Mouse (Mus musculus) embryonic facial prominence, embryonic 12.5 days (tissue): ENCODE results near the gene Cpne6. TPM values are rescaled to one million over a fixed set of nuclear protein-coding genes. Genes with fewer than 3 reads are reported as not detected.
A peak's percentile ranks its signal among the peaks of the same experiment; 100 is the strongest.

Experiments used
- ATAC-seq: fragments of 200-750 bp; cut with Nextera tagmentation; 2 replicates; pipeline ENCODE4 v1.8.0; 2017; ENCODE audit not compliant: insufficient number of reproducible peaks, insufficient read depth, low FRiP score, low TSS enrichment
- H3K27ac ChIP-seq: fragments of 300-500 bp; sonication (generic); 2 replicates; pipeline ENCODE4 v1.5.1; 2016; ENCODE audit warnings: mild to moderate bottlenecking
- H3K27me3 ChIP-seq: fragments of 300-500 bp; sonication (generic); 2 replicates; pipeline ENCODE4 v1.6.1; 2016; ENCODE audit warnings: mild to moderate bottlenecking, moderate library complexity
- H3K36me3 ChIP-seq: fragments of 300-500 bp; sonication (generic); 2 replicates; pipeline ENCODE4 v1.6.1; 2016; ENCODE audit warnings: mild to moderate bottlenecking
- H3K4me1 ChIP-seq: fragments of 300-500 bp; sonication (generic); 2 replicates; pipeline ENCODE4 v1.6.1; 2016
- H3K4me2 ChIP-seq: fragments of 300-500 bp; sonication (generic); replicated peaks from 2 replicates; pipeline ENCODE4 v1.6.1; 2016; ENCODE audit warnings: mild to moderate bottlenecking, moderate library complexity
- H3K4me3 ChIP-seq: fragments of 300-500 bp; sonication (generic); 2 replicates; pipeline ENCODE4 v1.5.1; 2016; ENCODE audit warnings: mild to moderate bottlenecking
- H3K9ac ChIP-seq: fragments of 300-500 bp; sonication (generic); 2 replicates; pipeline ENCODE4 v1.6.1; 2016; ENCODE audit warnings: mild to moderate bottlenecking, moderate library complexity
- H3K9me3 ChIP-seq: fragments of 300-500 bp; sonication (generic); 2 replicates; pipeline ENCODE4 v1.6.1; 2016; ENCODE audit warnings: mild to moderate bottlenecking, moderate library complexity
- WGBS: fragments of 180-500 bp; shearing (Covaris S2); methylation state at CpG from one replicate; pipeline ENCODE4 v1.1.7; 2016; 5-methylcytosine and 5-hydroxymethylcytosine counted together
- polyA plus RNA-seq: library from polyadenylated mRNA; unstranded; fragments of >200 nt; fragmentation: Nextera tagmentation; extraction: Ambion mirVana; gene quantifications from 2 replicates; pipeline ENCODE4 v1.2.1, GENCODE M21; 2016

The Cpne6 gene
- polyA plus RNA-seq, 1 experiment from 2014 or later = 0.90 TPM

DNA sequence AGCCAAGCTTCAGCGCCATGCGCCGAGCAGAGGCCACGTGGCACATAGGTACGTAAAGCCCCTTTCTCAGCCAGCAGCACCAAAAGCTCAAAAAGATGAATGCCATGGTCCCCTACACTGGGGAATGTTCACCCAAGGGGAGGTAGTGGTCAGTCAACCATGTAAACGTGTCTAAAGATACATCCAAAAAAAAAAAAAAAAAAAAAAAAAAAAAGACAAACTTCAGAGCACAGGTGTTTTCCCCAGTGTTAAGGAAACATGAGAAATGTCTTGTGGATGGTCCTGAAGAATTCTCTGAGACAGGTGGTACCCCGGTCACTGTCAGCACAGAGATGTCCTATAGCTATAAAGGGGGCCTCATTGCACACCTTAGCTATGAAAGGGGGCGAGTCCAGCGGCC is 4.6 kb upstream of the Cpne6 start:
- Histone ChIP-seq H3K4me3 (no peak overlapping the region), H3K27ac (no peak overlapping the region), H3K9ac (no peak overlapping the region), H3K4me1 (peaks cover 4% of the 10 kb centered on the region; the same call in 1 of the 2 replicates), H3K4me2 (no peak overlapping the region), H3K9me3 (no peaks in the 10 kb centered on the region), H3K36me3 (peaks cover 6% of the 10 kb centered on the region; the same call in 1 of the 2 replicates), H3K27me3 (peaks cover 6% of the 10 kb centered on the region; the same call in 1 of the 2 replicates)
- no peak for ATAC-seq
- WGBS = 86% methylated on average over 9 of the region's 9 CpGs

DNA sequence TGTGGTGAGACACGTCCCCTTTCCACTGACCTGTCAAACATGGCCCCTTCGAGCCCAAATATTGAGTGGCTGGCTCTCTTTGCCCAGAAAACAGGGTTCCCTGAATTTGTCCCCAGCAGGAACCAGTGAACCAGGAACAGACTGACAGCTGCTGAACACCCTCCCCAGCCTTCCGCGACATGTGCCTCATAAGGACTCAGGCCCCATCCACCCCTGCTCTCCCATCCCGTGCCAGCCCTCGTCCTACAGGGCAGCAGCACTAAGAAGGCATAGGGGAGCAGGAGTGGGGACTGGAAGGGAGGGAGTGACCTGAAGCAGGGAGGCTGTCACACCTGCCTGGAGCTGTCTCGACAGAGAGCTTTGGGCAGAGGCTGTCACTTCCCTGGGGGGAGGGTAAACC is 2.4 kb upstream of the Cpne6 start:
- WGBS = 50% methylated on average over 7 of the region's 7 CpGs
- no peaks in the 10 kb centered on the region for H3K9me3 ChIP-seq

DNA sequence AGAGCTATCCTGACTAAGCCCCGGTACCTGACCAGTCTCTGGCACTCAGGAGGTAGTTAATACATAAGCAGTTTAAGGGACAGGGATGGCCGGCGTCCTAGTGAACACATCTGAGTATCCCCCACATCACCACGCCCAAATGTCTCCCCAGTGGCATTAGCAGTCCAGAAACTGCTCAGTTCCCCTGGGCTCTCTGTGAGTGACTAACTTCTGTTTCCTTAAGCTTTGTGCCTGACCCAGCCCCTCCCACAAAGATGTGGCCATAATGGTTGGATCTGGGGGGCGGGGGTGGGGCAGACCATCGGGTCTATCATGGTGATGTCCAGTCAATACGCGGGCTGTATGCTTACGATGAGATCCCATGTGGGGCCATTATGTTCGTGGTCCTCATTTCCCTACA is 705 bp upstream of the Cpne6 start:
- Histone ChIP-seq H3K4me2 (no peak overlapping the region), H3K27ac (no peak overlapping the region), H3K36me3 (no peaks in the 10 kb centered on the region), H3K9me3 (no peaks in the 10 kb centered on the region), H3K4me3 (no peak overlapping the region), H3K4me1 (peaks cover 4% of the 10 kb centered on the region; the same call in 1 of the 2 replicates), H3K27me3 (peaks cover 20% of the 10 kb centered on the region), H3K9ac (no peak overlapping the region)
- ATAC-seq = no peak
- WGBS = 86% methylated on average over 10 of the region's 10 CpGs

More for the DNA sequence above, 2.4 kb upstream of the Cpne6 start:
- Histone ChIP-seq H3K27ac (no peak overlapping the region), H3K27me3 (peaks cover 20% of the 10 kb centered on the region), H3K4me3 (no peak overlapping the region), H3K36me3 (no peaks in the 10 kb centered on the region), H3K4me1 (peaks cover 4% of the 10 kb centered on the region; the same call in 1 of the 2 replicates), H3K9ac (no peak overlapping the region), H3K4me2 (no peak overlapping the region)
- ATAC-seq = no peak

DNA sequence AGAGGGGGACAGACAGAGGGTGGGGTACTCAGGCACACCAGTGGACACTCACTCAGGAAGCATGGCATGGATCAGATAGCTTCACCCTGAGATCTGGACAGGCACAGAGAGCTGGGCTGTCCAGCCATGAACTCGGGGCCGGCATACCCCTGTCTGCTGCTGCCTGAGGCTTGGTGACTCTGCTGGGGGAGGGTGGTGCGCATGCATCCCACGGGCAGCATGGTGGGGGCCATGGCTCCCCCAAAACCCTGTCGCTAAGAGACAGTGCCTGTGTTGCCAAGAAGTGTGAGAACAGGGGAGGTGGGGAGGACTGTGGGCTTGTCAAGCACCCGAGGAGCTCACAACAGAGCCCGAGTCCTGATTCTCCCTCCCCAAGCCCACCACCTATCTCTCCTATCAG is 792 bp downstream of the Cpne6 start:
- Histone ChIP-seq H3K4me2 (no peak overlapping the region), H3K27me3 (peaks cover 20% of the 10 kb centered on the region), H3K4me1 (peaks cover 4% of the 10 kb centered on the region; the same call in 1 of the 2 replicates), H3K36me3 (no peaks in the 10 kb centered on the region), H3K9me3 (no peaks in the 10 kb centered on the region), H3K27ac (no peak overlapping the region), H3K9ac (no peak overlapping the region), H3K4me3 (no peak overlapping the region)
- 60% methylated on average over 7 of the region's 7 CpGs for WGBS
- 0 out of 2 replicates have a peak, but pooled peaks have one; percentile 38 for ATAC-seq

DNA sequence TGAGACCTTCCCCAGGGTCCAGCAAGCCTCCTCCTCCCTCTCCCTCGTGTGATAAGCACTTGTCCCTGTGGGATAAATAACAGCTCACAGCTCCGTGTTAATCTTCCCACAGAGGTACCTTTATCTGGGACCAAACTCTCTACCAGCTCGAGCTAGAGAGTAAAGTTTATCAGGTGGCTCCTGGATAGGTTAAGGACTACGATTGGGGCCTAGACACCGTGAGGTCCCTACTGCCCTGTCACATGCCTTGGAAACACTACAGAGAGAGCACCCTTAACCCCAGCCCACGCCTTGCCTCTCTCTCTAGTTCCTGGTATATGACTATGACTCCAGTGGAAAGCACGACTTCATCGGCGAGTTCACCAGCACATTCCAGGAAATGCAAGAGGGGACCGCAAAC is 3.7 kb downstream of the Cpne6 start:
- H3K27me3 ChIP-seq = peaks cover 23% of the 10 kb centered on the region
- no peak overlapping the region for H3K4me3 ChIP-seq
- WGBS = 64% methylated on average over 10 of the region's 10 CpGs
- no peaks in the 10 kb centered on the region for H3K9me3 ChIP-seq
- no peak overlapping the region for H3K4me2 ChIP-seq
- no peaks in the 10 kb centered on the region for H3K36me3 ChIP-seq
- peaks cover 4% of the 10 kb centered on the region; the same call in 1 of the 2 replicates for H3K4me1 ChIP-seq
- ATAC-seq = no peak
- H3K27ac ChIP-seq = no peak overlapping the region
- no peak overlapping the region for H3K9ac ChIP-seq

DNA sequence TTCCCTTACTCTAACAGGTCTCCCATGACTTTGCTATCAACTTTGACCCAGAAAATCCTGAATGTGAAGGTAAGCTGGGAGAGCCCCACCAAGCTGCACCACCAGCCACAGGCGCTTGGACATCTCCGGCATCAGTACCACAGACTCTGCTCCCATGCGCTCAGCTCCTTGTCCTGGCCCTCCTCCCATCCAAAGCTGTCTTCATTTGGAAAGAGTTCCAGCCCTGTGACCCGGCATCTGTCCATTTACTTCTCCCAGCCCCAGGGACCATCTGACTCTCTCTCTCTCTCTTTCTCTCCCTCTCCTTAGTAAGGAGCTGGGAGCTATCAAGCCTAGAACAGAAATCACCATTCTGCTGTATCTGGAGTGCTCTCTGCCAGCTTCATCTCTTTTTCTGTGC is 5.6 kb downstream of the Cpne6 start:
- Histone ChIP-seq H3K27ac (no peak overlapping the region), H3K9ac (no peak overlapping the region), H3K27me3 (peaks cover 35% of the 10 kb centered on the region), H3K4me3 (no peak overlapping the region), H3K4me1 (peaks cover 1% of the 10 kb centered on the region; the same call in 1 of the 2 replicates), H3K36me3 (no peaks in the 10 kb centered on the region), H3K4me2 (no peak overlapping the region), H3K9me3 (no peaks in the 10 kb centered on the region)
- WGBS = 80% methylated on average over 4 of the region's 4 CpGs
- ATAC-seq = no peak

DNA sequence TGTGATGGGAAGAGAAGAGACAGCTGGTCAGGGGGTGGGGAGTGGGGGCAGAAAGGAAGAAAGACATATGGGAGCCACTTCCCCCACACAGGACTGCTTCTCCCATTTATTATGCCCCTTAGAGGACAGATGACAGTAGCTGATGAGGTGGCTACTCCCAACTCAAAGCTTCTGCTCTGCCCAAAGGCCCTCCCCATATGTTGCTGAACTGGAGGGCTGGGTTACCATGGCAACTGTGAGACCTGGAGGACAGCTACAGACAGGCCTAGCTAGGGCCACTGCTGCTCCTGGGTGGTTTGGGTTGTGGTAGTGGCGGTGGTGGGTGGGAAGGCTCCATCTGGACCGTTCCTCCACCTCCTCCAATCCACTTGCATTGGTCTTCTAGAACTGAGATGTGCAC is 8.7 kb downstream of the Cpne6 start:
- ATAC-seq = no peak
- H3K4me3 ChIP-seq = no peak overlapping the region
- H3K4me1 ChIP-seq = peaks cover 5% of the 10 kb centered on the region; the same call in 1 of the 2 replicates
- H3K9me3 ChIP-seq = no peaks in the 10 kb centered on the region
- WGBS = 50% methylated on average over 2 of the region's 2 CpGs
- no peak overlapping the region for H3K9ac ChIP-seq
- no peak overlapping the region for H3K27ac ChIP-seq
- no peaks in the 10 kb centered on the region for H3K36me3 ChIP-seq
- H3K27me3 ChIP-seq = peaks cover 46% of the 10 kb centered on the region
- no peak overlapping the region for H3K4me2 ChIP-seq

DNA sequence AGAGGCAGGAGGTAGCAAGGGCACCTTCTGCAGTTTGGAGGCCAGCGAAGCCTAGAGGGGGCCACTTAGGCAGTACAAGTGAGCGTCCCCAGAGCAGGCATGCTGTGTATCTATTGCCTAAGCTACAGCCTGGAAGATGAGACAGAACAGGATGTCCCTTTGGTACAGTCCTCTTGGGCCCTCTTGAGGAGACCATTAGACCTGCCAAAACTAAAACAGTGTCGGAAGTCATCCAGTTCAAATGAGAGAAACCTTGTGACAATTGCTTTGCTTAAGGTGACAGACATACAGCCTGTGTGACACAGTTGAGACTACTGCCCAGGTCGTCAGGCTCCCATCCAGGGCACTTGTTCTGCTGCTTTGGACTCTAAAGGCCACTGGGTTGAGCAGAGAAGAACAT is 9.4 kb downstream of the Cpne6 start:
- no peak for ATAC-seq
- no peak overlapping the region for H3K4me2 ChIP-seq
- no peak overlapping the region for H3K27ac ChIP-seq
- WGBS = 58% methylated on average over 4 of the region's 4 CpGs
- no peaks in the 10 kb centered on the region for H3K36me3 ChIP-seq
- H3K9ac ChIP-seq = no peak overlapping the region
- no peak overlapping the region for H3K4me3 ChIP-seq
- peaks cover 46% of the 10 kb centered on the region for H3K27me3 ChIP-seq
- no peaks in the 10 kb centered on the region for H3K9me3 ChIP-seq
- H3K4me1 ChIP-seq = peaks cover 5% of the 10 kb centered on the region; the same call in 1 of the 2 replicates

DNA sequence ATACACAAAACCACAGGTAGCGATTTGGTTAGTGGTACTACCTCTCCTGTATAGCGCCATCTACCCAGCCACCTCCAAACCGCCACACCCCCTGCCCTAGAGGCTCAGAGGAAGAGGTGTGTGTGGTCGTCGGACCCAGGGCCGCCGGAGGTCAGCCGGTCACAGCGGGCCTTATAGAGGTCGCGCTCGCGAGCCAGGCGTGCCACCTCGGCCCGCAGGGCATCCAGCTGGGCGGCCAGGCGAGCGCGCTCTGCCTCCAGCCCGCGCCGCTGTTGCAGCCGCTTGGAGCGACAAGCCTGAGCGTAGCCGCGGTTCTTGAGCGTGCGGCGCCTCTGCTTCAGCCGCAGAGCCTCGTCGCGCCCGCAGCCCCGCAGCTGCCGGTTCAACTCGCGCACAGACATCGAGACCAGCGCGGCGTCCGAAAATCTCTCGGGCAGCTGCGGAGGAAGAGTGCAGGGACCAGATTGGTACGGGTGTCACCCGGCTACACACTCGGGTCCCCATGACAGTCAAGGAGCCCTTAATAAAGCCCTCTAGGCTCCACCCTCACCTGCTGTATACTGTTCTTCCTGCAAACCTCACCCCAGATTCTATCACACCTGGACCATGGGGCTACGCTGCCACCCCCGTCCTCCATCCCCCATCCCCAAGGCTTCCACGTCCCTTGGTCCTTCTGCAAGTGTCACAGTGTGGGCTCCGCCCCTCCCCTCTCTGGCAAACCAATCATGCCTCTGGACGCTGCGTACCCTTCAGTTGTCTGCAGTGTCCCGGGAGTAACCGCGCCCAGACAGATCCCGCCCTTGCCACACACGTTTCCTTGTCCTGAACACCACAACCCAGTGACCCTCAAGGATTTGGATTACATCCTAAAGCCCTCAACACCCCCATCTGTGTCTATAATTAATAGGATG is 10.5 kb downstream of the Cpne6 start:
- Histone ChIP-seq H3K27me3 (peaks cover 46% of the 10 kb centered on the region), H3K27ac (no peak overlapping the region)
- no peak for ATAC-seq

DNA sequence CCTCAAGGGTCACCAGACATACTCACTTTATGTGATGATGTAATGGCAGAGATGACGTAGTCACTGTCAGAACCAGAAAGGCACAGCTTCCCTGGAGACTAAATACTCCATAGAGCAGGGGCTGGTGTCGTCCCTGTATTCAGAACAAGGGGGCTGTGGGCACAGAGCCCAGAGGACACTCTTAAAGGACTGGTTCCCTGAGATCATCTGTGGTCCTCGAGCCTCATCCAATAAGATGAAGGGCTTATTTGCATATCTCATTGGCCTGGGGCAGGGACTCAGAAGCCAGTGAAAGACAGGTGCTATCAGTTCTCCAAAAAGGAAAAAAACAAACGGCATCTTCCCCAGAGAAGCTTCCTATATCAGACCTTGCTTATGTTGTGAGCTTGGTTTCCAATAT is 13.8 kb downstream of the Cpne6 start:
- H3K36me3 ChIP-seq = no peaks in the 10 kb centered on the region
- H3K27ac ChIP-seq = no peak overlapping the region
- peaks cover 5% of the 10 kb centered on the region; the same call in 1 of the 2 replicates for H3K4me1 ChIP-seq
- no peaks in the 10 kb centered on the region for H3K9me3 ChIP-seq
- H3K9ac ChIP-seq = no peak overlapping the region
- WGBS = 62% methylated on average over 4 of the region's 4 CpGs
- no peak overlapping the region for H3K4me3 ChIP-seq
- H3K4me2 ChIP-seq = no peak overlapping the region
- ATAC-seq = no peak
- peaks cover 41% of the 10 kb centered on the region for H3K27me3 ChIP-seq

More for the DNA sequence above, 10.5 kb downstream of the Cpne6 start:
- Histone ChIP-seq H3K9me3 (no peaks in the 10 kb centered on the region), H3K4me1 (peaks cover 5% of the 10 kb centered on the region; the same call in 1 of the 2 replicates), H3K4me2 (peak overlapping the region; percentile 93), H3K9ac (peak overlapping the region; percentile 53), H3K4me3 (peak overlapping the region; percentile 44), H3K36me3 (no peaks in the 10 kb centered on the region)
- under 1% methylated on average over 61 of the region's 61 CpGs for WGBS

DNA sequence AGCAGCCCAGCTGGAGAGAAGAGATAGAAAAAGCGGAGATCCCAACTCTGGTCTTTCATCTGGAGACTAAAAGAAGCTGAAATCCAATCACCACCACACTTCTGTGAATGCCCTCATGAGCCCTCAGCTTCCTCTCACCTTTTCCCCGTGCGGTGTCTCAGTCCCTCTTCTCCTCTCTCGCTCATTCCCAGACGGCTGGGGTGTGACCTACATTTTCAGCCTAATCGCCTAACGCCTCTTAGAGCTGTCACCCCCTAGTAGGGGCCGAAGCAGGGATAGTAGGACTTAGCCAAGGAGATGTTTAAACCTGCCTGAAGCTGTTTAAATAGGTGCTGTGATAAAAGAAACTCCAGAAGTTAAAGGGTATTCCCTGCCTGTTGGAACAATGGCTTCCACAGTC is 14.5 kb downstream of the Cpne6 start, which contains the start of gene Nrl:
TSS of gene Nrl (minus strand) at position 197 of the 400 bp plus-strand sequence.
- 41% methylated on average over 8 of the region's 8 CpGs for WGBS
- H3K4me3 ChIP-seq = no peak within 1 kb of the TSS
- no peaks in the 10 kb centered on the region for H3K9me3 ChIP-seq
- ATAC-seq = no peak
- H3K4me2 ChIP-seq = no peak within 1 kb of the TSS
- no peaks in the 10 kb centered on the region for H3K36me3 ChIP-seq
- peaks cover 37% of the 10 kb centered on the region for H3K27me3 ChIP-seq
- H3K9ac ChIP-seq = no peak within 1 kb of the TSS
- peaks cover 5% of the 10 kb centered on the region; the same call in 1 of the 2 replicates for H3K4me1 ChIP-seq
- H3K27ac ChIP-seq = no peak within 1 kb of the TSS

DNA sequence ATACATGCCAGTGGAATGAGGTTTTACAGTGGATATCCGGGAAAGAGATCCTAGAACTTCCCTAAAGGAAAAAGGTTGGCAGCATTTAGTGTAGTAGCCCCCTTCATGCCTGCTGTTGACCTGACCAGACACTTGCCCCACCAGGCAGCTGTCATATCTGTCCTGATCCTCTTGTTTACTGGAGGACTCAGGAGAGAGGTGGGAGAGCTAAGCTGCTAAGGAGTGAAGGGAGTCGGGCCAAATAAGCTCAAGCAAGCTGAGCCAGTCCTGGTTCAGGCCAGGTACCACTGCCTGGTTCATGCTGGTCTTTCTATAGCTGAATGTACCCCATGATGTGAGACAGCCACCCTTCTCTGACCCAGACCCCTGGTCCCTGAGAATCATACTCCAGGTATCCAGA is 16.4 kb downstream of the Cpne6 start:
- peaks cover 18% of the 10 kb centered on the region for H3K27me3 ChIP-seq
- no peaks in the 10 kb centered on the region for H3K9me3 ChIP-seq
- no peaks in the 10 kb centered on the region for H3K36me3 ChIP-seq
- 78% methylated on average over 2 of the region's 2 CpGs for WGBS
- H3K27ac ChIP-seq = no peak overlapping the region
- ATAC-seq = no peak
- no peak overlapping the region for H3K4me3 ChIP-seq
- no peaks in the 10 kb centered on the region for H3K4me1 ChIP-seq
- H3K9ac ChIP-seq = no peak overlapping the region
- H3K4me2 ChIP-seq = no peak overlapping the region
